Mouse (Mus musculus): ENCODE data around the gene Wrap73. TPM values are rescaled to one million over a fixed set of nuclear protein-coding genes. Genes with fewer than 3 reads are reported as not detected.

Wrap73 gene
- total RNA-seq, 2 experiments from 2014 or later: 15.2 to 19.1 TPM

- peak; percentile 39 for DNase-seq
Observed at GRCm38 (mm10) chr4:154183566-154183965, 41.4 kb downstream of the Wrap73 start.

- DNase-seq: no peak
Observed at GRCm38 (mm10) chr4:154185001-154185400, 42.8 kb downstream of the Wrap73 start.

- no peak for DNase-seq
Observed at GRCm38 (mm10) chr4:154186002-154186537, 43.9 kb downstream of the Wrap73 start.

GRCm38 (mm10) chr4:154188948-154189347 is 46.8 kb downstream of the Wrap73 start:
- no peak for DNase-seq

- DNase-seq: no peak
Observed at GRCm38 (mm10) chr4:154197961-154198360, 55.8 kb downstream of the Wrap73 start.

GRCm38 (mm10) chr4:154198377-154198961 is 56.3 kb downstream of the Wrap73 start:
- DNase-seq: no peak

- DNase-seq: no peak
Observed at GRCm38 (mm10) chr4:154201511-154201910, 59.3 kb downstream of the Wrap73 start.

GRCm38 (mm10) chr4:154204532-154204931 is 62.4 kb downstream of the Wrap73 start:
- DNase-seq: no peak

GRCm38 (mm10) chr4:154205392-154205791 is 63.2 kb downstream of the Wrap73 start:
- peak; percentile 63 for DNase-seq

GRCm38 (mm10) chr4:154207261-154207660 is 65.1 kb downstream of the Wrap73 start:
- peak; percentile 80 for DNase-seq

- no peak for DNase-seq
Observed at GRCm38 (mm10) chr4:154209054-154209453, 66.9 kb downstream of the Wrap73 start.

GRCm38 (mm10) chr4:154209825-154210224 is 67.7 kb downstream of the Wrap73 start:
- DNase-seq: no peak

- no peak for DNase-seq
Observed at GRCm38 (mm10) chr4:154211459-154211858, 69.3 kb downstream of the Wrap73 start.

- peak; percentile 41 for DNase-seq
Observed at GRCm38 (mm10) chr4:154213586-154213985, 71.4 kb downstream of the Wrap73 start.

- DNase-seq: no peak
Observed at GRCm38 (mm10) chr4:154214075-154214474, 71.9 kb downstream of the Wrap73 start.

Other genes with a start within 250 kb of the Wrap73 start
- gene A430005L14Rik, start 185.1 kb upstream of the Wrap73 start, total RNA-seq (2021): 10 to 100 TPM; 20.4 to 22.3 TPM
- gene Dffb, start 167.2 kb upstream of the Wrap73 start, total RNA-seq (2021): 1 to 10 TPM; 5.2 to 8.0 TPM
- 10 to 100 TPM; 18.0 to 19.0 TPM for gene Cep104, start 167.2 kb upstream of the Wrap73 start, total RNA-seq (2021)
- gene Lrrc47, start 130.6 kb upstream of the Wrap73 start, total RNA-seq (2021): 10 to 100 TPM; 40.7 to 43.3 TPM
- gene Smim1, start 116.1 kb upstream of the Wrap73 start, total RNA-seq (2021): 10 to 100 TPM; 28.6 to 32.6 TPM
- not detected for gene Ccdc27, start 99.7 kb upstream of the Wrap73 start, total RNA-seq (2021)
- gene Trp73, start 2.2 kb upstream of the Wrap73 start, total RNA-seq (2021): under 1 TPM in 1 of 2 experiments, not detected in 1; 0.15 TPM
- 100 to 1,000 TPM; 111 to 120 TPM for gene Tprgl, start 18.3 kb downstream of the Wrap73 start, total RNA-seq (2021)
- gene Megf6, start 28.4 kb downstream of the Wrap73 start, total RNA-seq (2021): 10 to 100 TPM in 1 of 2 experiments, 1 to 10 TPM in 1; 9.5 to 10.3 TPM
- 1 to 10 TPM; 1.7 to 2.4 TPM for gene Arhgef16, start 159.3 kb downstream of the Wrap73 start, total RNA-seq (2021)
- gene B230104I21Rik, start 193.8 kb downstream of the Wrap73 start, total RNA-seq (2021): not detected